Mouse (Mus musculus) 3134 (cell line): ENCODE data around the gene Tigd2.
A peak's percentile ranks its signal among the peaks of the same experiment; 100 is the strongest.
"Not testable (repeated sequence)": the region's sequence is repeated elsewhere in the genome, so short reads cannot be mapped to it uniquely, and the experiment has no call there.

Source experiments
- DNase-seq: peaks from one replicate; pipeline ENCODE4 v3.0.0-alpha.2; 2011; ENCODE audit warnings: low spot score; ENCODE audit not compliant: insufficient read length; ENCODE audit errors: extremely low read depth

The Tigd2 gene

DNA sequence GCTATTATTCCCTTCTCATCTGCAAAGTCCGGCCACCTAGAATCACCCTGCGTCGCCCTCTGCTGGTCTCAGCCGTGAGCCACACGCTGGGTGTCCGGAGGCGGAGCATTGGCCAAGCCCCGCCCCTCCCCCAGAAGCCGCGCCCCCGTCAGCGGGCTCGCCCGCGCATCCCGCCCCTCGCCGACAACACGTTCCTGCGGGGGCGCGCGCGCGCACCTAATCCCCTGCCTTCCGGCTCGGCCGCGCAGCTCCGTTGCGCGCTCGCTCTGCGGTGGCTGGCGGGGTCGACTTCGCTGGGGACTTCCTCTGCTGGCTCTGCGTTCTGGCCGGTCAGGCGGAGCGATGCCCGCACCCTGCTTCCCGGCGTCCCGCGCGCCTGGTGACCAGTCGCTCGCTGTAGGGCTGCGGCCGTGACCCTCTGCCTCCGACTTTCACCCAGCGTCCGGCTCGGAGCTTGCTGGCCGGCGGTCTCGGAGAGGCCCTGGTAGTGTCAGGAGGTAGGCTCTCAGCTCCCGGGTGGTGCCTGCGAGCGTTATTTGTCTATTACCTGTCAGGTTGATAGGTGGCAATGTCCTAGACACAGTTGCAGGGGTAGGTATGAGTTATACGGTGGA, at the start of gene Tigd2:
Tigd2 (plus strand) TSS at position 186 of the 614 bp plus-strand sequence.
- peak; percentile 92 for DNase-seq

DNA sequence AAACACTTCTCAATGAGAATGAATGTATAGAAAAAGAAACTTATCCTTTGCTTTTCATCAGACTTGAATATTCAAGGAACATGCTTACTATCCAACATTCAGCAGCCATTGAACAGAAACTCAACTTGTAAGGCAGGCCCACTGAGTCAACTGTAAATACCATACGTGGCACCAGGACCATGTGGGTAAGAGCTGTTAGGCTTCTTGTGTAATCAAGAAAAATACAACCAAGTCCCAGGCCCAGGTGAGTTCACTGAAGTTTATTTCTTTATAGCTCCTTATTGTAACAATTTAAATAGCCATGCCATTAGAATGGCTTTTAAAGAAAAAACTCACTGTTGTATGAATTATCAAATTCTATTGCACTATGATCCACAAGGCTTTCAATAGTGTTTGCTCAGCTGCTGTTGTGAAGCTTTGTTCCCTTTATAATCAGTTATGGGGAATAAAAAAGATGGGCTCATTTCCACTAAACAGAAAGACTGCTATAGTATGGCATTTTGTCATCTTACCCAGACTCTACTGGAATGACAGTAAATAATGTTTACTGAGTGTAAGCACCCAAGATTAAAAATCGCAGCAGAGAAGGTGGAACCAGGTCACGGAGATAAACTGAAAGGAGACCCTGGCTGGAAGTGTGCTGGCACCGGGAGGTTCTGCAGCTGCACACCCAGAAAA, 46.7 kb upstream of the Tigd2 start:
- no peak for DNase-seq

DNA sequence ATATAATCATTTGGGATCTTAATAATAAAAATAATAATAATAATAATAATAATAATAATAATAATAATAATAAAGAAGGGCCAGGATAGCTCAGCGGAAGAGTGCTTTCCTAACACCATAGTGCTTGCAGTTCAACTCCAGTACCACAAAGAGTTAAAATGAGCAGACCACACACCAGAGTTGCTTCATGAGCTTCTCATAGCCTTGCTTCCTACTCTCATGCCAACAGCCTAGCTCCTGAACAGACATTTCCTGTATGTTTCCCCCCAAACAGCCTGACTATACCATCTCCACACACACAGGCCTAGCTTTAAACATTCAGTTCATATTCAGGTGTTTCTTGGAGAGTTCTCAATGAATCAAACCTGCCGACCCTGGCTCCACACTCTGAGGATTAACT, 45.8 kb upstream of the Tigd2 start:
- DNase-seq: no peak

DNA sequence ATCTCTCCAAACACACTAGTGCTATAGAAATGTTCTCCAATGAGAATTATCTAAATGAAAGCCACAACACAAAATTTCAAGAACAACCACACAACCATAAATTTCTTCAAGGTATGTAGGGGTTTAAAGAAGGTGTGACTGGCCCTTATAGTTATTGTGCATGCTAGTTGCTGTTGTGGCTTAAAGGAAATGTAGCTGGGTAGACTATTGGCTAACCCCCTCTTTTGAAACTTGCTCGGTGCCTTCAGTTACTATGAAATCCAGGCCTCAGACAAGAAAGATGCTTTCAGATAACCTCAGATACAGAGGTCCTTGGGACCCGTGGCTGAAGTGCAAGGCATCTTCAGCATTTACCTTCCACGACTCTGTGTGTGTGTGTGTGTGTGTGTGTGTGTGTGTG, 45.3 kb upstream of the Tigd2 start:
- DNase-seq: no peak

GRCm38 (mm10) chr6:59168939-59169338, 39.7 kb upstream of the Tigd2 start:
- no peak for DNase-seq

DNA sequence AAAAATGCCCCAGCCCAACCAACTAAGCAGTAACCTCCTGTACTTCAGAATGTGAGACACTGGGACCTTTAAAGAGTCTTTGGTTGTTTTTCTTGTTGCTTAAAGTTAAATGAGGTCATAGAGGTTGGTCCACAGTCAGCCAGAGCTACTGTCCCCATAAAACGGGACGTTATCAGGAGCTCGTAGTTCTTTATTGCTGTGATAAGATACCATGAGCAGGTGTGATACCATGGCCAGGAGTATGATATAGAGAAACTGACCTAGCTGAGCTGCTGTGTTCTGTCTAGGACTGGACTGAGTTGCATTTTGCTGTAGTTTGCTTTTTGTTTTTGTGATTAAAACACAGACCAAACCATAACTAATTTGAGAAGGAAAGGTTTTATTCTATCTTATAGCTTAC, 37.4 kb upstream of the Tigd2 start:
- DNase-seq: no peak

GRCm38 (mm10) chr6:59173940-59174339, 34.7 kb upstream of the Tigd2 start:
- DNase-seq: no peak

DNA sequence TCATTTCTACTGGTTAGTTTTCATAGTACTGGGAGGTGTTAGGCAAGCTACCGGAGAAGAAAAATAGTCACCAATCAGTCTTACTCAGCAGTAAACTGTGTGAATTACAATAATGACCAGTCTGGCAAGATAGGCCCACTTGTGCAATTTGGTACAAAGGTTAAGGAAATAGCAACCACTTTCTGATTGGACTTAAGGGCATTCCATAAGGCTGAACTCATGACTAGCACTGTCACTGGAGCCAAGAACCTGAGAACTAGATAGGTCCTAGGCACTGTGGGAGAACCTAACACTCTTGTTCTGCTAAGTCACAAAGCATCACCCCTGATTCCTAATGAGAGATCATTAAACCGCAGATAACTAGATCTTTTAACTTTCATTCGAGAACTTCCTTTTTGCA, 30.6 kb upstream of the Tigd2 start:
- no peak for DNase-seq

- peak; percentile 20 for DNase-seq
These were observed 28.2 kb upstream of the Tigd2 start for GRCm38 (mm10) chr6:59180376-59180996.

- peak; percentile 46 for DNase-seq
These were observed 23.5 kb upstream of the Tigd2 start for GRCm38 (mm10) chr6:59185010-59185699.

DNA sequence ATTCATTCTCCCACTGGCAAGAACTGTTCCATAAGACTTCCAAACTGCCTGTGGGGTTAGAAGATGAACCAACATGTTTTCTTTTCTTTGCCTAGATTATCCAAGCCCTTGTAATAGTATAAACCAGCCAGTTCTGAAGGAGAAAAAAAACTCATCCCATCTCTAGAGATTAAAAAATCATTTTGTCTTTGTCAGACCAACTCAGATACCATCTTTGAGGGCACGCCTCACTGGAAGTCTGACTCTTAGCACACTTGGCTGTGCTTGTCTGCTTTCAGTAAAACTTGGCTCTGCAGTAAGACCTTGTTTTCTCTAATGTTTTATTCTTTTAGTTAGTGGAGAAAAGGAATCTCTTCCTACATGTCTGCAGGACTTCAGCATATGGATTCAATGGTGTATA, 18.7 kb upstream of the Tigd2 start:
- DNase-seq: no peak

DNA sequence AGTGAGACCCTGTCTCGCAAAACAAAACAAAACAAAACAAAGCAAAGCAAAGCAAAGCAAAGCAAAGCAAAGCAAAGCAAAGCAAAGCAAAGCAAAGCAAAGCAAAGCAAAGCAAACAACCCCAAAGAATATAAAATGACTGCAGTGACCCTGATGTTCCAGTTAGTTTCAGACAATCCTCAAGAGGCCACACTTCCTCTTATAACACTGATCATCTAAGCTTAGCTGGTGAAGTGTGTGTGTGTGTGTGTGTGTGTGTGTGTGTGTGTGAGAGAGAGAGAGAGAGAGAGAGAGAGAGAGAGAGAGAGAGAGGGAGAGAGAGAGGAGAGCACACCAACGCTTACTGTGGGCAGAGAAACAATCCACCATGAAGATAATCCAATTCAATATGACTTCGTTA, 14.2 kb upstream of the Tigd2 start:
- not testable (repeated sequence) for DNase-seq

- no peak for DNase-seq
These were observed 12.6 kb upstream of the Tigd2 start for GRCm38 (mm10) chr6:59195849-59196635.

GRCm38 (mm10) chr6:59196746-59197145, 11.9 kb upstream of the Tigd2 start:
- no peak for DNase-seq

DNA sequence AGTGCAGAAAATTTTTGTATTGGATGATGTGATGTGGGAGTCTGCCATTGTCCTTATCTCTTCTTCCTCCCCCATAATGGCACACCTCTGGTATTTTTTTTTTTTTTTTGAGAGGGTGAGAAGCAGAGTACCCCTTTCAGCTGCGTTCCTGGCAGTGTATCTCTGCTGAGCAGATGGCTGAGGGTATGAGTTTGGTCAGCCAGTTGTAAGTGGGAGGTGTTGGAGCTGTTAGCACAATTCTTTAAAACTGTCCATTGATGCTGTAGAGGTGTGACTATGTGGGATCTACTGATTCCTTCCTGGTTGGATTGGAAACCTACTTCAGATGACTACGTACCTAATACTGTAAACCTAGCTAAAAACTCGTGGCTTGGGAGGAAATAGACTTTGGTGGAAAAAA, 10.3 kb upstream of the Tigd2 start:
- no peak for DNase-seq

DNA sequence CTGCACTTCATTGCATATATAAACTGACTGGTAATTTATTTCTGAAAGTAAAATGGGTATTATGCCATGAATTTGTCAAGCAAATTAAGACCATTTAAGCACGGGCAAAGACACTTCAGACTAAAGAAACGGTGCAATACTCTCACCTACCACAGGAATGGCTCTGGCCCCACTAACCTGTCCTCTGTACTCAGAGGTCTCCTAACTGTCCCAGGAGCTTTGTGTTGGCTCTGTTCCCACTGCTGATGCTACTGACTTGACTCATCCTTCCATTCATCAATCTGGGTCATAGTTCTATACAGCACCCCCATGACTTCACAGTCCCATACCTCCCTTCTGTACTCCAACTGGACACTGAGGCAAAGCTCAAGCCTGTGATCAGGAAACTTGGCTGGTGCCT, 9.6 kb upstream of the Tigd2 start:
- DNase-seq: no peak

DNA sequence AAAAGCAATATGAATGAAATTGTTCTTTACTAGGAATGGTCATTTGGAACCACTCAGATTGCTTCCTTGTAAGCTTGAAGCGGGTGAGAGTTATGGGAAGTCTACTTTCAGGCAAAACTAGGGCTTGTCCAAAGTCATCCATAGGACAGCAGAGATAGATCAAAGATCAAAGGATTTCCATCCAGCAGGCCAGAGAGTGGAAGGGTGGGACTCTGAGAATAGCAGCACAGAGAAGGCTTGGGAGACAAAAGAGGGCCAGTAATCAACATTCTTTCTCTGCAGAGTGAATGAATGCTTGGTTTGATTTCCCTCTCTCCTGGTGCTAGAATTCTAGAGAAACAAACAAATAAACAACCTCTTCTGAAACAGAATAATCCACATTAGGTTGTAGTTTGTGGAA, 1.1 kb upstream of the Tigd2 start:
- DNase-seq: no peak

DNA sequence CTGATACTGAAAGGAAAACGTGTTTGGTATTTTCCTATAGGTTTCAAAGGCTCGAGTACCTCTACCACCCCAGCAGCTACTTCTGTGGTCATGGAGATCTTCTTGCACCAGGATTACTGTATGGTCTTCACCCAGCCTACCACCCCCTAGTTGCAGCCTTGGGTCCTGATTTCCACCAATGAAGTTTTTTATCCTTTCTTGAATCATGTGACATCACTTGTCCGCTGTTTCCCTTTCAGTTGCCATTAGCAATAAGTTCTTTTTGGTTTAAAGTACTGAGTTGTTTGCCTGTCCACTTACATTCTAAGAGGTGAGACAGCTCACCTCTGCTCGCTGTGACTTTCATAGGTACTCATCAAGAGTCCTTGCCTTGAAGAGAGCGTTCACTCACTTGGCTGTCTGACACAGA, 633 bp downstream of the Tigd2 start:
- no peak for DNase-seq

- DNase-seq: no peak
These were observed 24.5 kb downstream of the Tigd2 start for GRCm38 (mm10) chr6:59233191-59233590.

GRCm38 (mm10) chr6:59233651-59234050, 25.0 kb downstream of the Tigd2 start:
- DNase-seq: no peak

GRCm38 (mm10) chr6:59249675-59250074, 41.0 kb downstream of the Tigd2 start:
- DNase-seq: peak; percentile 20
